Mouse (Mus musculus): ENCODE results near the gene Brd2. TPM values are rescaled to one million over a fixed set of nuclear protein-coding genes. Genes with fewer than 3 reads are reported as not detected.

Brd2 gene
- total RNA-seq, 2 experiments from 2014 or later, result 266 to 271 TPM

- DNase-seq (ENCODE audit: extremely low spot score in 1 of 2, low spot score in 2 of 2), result peak; percentile 97 to 98
- intact Hi-C loops (cut with DNase I), result no loop called here
Measured at GRCm38 (mm10) chr17:34135297-34136224, 13.1 kb upstream of the Brd2 start.

GRCm38 (mm10) chr17:34134451-34134850, 12.0 kb upstream of the Brd2 start:
- intact Hi-C loops (cut with DNase I), result no loop called here
- DNase-seq (ENCODE audit: extremely low spot score in 1 of 2, low spot score in 2 of 2), result no peak

- no peak for DNase-seq (ENCODE audit: extremely low spot score in 1 of 2, low spot score in 2 of 2)
- intact Hi-C loops (cut with DNase I), result no loop called here
Measured at GRCm38 (mm10) chr17:34133289-34133688, 10.9 kb upstream of the Brd2 start.

- intact Hi-C loops (cut with DNase I), result no loop called here
- no peak for DNase-seq (ENCODE audit: extremely low spot score in 1 of 2, low spot score in 2 of 2)
Measured at GRCm38 (mm10) chr17:34131911-34132310, 9.5 kb upstream of the Brd2 start.

GRCm38 (mm10) chr17:34130073-34130947, 7.9 kb upstream of the Brd2 start:
- DNase-seq (ENCODE audit: extremely low spot score in 1 of 2, low spot score in 2 of 2), result no peak
- intact Hi-C loops (cut with DNase I), result no loop called here

GRCm38 (mm10) chr17:34128944-34129791, 6.7 kb upstream of the Brd2 start:
- no peak for DNase-seq (ENCODE audit: extremely low spot score in 1 of 2, low spot score in 2 of 2)
- intact Hi-C loops (cut with DNase I), result no loop called here

GRCm38 (mm10) chr17:34128264-34128937, 6.0 kb upstream of the Brd2 start:
- peak in 1 of 2 experiments; percentile 54 for DNase-seq (ENCODE audit: extremely low spot score in 1 of 2, low spot score in 2 of 2)
- intact Hi-C loops (cut with DNase I), result no loop called here

GRCm38 (mm10) chr17:34127475-34127874, 5.0 kb upstream of the Brd2 start:
- intact Hi-C loops (cut with DNase I), result no loop called here
- peak in 1 of 2 experiments; percentile 71 for DNase-seq (ENCODE audit: extremely low spot score in 1 of 2, low spot score in 2 of 2)

- intact Hi-C loops (cut with DNase I), result no loop called here
- DNase-seq (ENCODE audit: extremely low spot score in 1 of 2, low spot score in 2 of 2), result no peak
Measured at GRCm38 (mm10) chr17:34126826-34127420, 4.5 kb upstream of the Brd2 start.

- intact Hi-C loops (cut with DNase I), result no loop called here
- DNase-seq (ENCODE audit: extremely low spot score in 1 of 2, low spot score in 2 of 2), result no peak
Measured at GRCm38 (mm10) chr17:34124649-34125048, 2.2 kb upstream of the Brd2 start.

GRCm38 (mm10) chr17:34123518-34123917, 1.1 kb upstream of the Brd2 start:
- intact Hi-C loops (cut with DNase I), result no loop called here

GRCm38 (mm10) chr17:34123111-34123510, 677 bp upstream of the Brd2 start:
- intact Hi-C loops (cut with DNase I), result no loop called here
- DNase-seq (ENCODE audit: extremely low spot score in 1 of 2, low spot score in 2 of 2), result no peak

More at GRCm38 (mm10) chr17:34123518-34123917, 1.1 kb upstream of the Brd2 start:
- no peak for DNase-seq (ENCODE audit: extremely low spot score in 1 of 2, low spot score in 2 of 2)

- intact Hi-C loops (cut with DNase I), result no loop called here
- peak; percentile 60 to 85 for DNase-seq (ENCODE audit: extremely low spot score in 1 of 2, low spot score in 2 of 2)
Measured at GRCm38 (mm10) chr17:34121879-34122187, 601 bp downstream of the Brd2 start.

GRCm38 (mm10) chr17:34121172-34121878, 1.1 kb downstream of the Brd2 start:
- intact Hi-C loops (cut with DNase I), result no loop called here
- peak; percentile 86 to 92 for DNase-seq (ENCODE audit: extremely low spot score in 1 of 2, low spot score in 2 of 2)

GRCm38 (mm10) chr17:34120814-34121171, 1.6 kb downstream of the Brd2 start:
- peak; percentile 66 to 92 for DNase-seq (ENCODE audit: extremely low spot score in 1 of 2, low spot score in 2 of 2)
- intact Hi-C loops (cut with DNase I), result no loop called here

- DNase-seq (ENCODE audit: extremely low spot score in 1 of 2, low spot score in 2 of 2), result peak; percentile 89 to 96
Measured at GRCm38 (mm10) chr17:34120180-34120723, 2.2 kb downstream of the Brd2 start.

More at GRCm38 (mm10) chr17:34120180-34120723, 2.2 kb downstream of the Brd2 start:
- intact Hi-C loops (cut with DNase I), result no loop called here

Data from left cerebral cortex, postnatal 10 days (tissue).